Mouse (Mus musculus): ENCODE results near the gene Spsb1. TPM values are rescaled to one million over a fixed set of nuclear protein-coding genes. Genes with fewer than 3 reads are reported as not detected.

Spsb1 gene
- polyA plus RNA-seq, 1 experiment from 2014 or later, result 7.7 TPM

GRCm38 (mm10) chr4:149947396-149947795 lies 7.4 kb downstream of the Spsb1 start:
- no peak overlapping the region for H3K4me2 ChIP-seq
- ATAC-seq (ENCODE audit: low FRiP score), result no peak
- 80% methylated on average over 5 of the region's 5 CpGs for WGBS
- no peaks in the 10 kb centered on the region for H3K9me3 ChIP-seq (replicated peaks)
- H3K9ac ChIP-seq (replicated peaks), result no peak overlapping the region
- H3K27me3 ChIP-seq (replicated peaks), result no peaks in the 10 kb centered on the region
- no peaks in the 10 kb centered on the region for H3K36me3 ChIP-seq
- H3K27ac ChIP-seq (replicated peaks), result no peak overlapping the region
- H3K4me1 ChIP-seq, result peaks cover 59% of the 10 kb centered on the region
- H3K4me3 ChIP-seq (replicated peaks), result no peak overlapping the region

GRCm38 (mm10) chr4:149945194-149945593 lies 9.6 kb downstream of the Spsb1 start:
- Histone ChIP-seq H3K36me3 (no peaks in the 10 kb centered on the region), H3K9ac (replicated peaks) (no peak overlapping the region), H3K9me3 (replicated peaks) (no peaks in the 10 kb centered on the region), H3K27me3 (replicated peaks) (no peaks in the 10 kb centered on the region), H3K4me1 (peaks cover 55% of the 10 kb centered on the region), H3K4me3 (replicated peaks) (no peak overlapping the region), H3K4me2 (peak overlapping the region; percentile 11; the same call in 1 of the 2 replicates), H3K27ac (replicated peaks) (no peak overlapping the region; the same call in 1 of the 2 replicates)
- peak; percentile 26; the same call in 1 of the 2 replicates for ATAC-seq (ENCODE audit: low FRiP score)
- 24% methylated on average over 9 of the region's 9 CpGs for WGBS

- Histone ChIP-seq H3K4me3 (replicated peaks) (no peak overlapping the region), H3K9me3 (replicated peaks) (no peaks in the 10 kb centered on the region), H3K27ac (replicated peaks) (no peak overlapping the region), H3K36me3 (no peaks in the 10 kb centered on the region), H3K9ac (replicated peaks) (no peak overlapping the region), H3K27me3 (replicated peaks) (no peaks in the 10 kb centered on the region), H3K4me2 (no peak overlapping the region), H3K4me1 (peaks cover 46% of the 10 kb centered on the region)
- 27% methylated on average over 12 of the region's 12 CpGs for WGBS
- ATAC-seq (ENCODE audit: low FRiP score), result no peak
Observed at GRCm38 (mm10) chr4:149944214-149944613, 10.6 kb downstream of the Spsb1 start.

GRCm38 (mm10) chr4:149942831-149943741 lies 11.8 kb downstream of the Spsb1 start:
- ATAC-seq (ENCODE audit: low FRiP score), result no peak
- WGBS, result 45% methylated on average over 10 of the region's 10 CpGs
- Histone ChIP-seq H3K9me3 (replicated peaks) (no peaks in the 10 kb centered on the region), H3K27ac (replicated peaks) (no peak overlapping the region), H3K4me1 (peaks cover 45% of the 10 kb centered on the region), H3K9ac (replicated peaks) (no peak overlapping the region), H3K4me3 (replicated peaks) (no peak overlapping the region), H3K36me3 (no peaks in the 10 kb centered on the region), H3K4me2 (no peak overlapping the region), H3K27me3 (replicated peaks) (no peaks in the 10 kb centered on the region)

- 84% methylated on average over 17 of the region's 18 CpGs for WGBS
- Histone ChIP-seq H3K4me1 (peaks cover 41% of the 10 kb centered on the region), H3K27ac (replicated peaks) (no peak overlapping the region), H3K9ac (replicated peaks) (no peak overlapping the region), H3K36me3 (no peaks in the 10 kb centered on the region), H3K9me3 (replicated peaks) (no peaks in the 10 kb centered on the region), H3K27me3 (replicated peaks) (no peaks in the 10 kb centered on the region), H3K4me2 (no peak overlapping the region), H3K4me3 (replicated peaks) (no peak overlapping the region)
- ATAC-seq (ENCODE audit: low FRiP score), result no peak
Observed at GRCm38 (mm10) chr4:149941067-149941755, 13.6 kb downstream of the Spsb1 start.

DNA sequence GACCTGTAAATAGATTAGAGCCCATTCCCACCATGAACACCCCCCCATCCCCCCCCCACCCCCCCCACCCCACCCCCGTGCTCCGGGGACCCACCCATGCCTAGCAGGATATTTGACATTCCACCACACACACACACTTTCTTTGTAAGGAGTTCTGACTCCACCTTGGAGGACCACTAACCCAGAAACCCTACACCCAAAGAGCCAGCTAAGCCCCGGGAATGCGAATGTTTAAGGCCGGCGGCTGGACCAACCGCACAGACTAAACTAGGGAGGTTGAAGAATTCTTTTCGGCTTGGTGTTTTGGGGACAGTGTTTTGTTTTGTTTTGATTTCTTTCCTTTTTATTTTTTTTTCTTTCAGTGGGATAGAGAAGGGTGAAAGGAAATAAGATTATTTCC lies 16.1 kb downstream of the Spsb1 start:
- no peak overlapping the region for H3K9ac ChIP-seq (replicated peaks)
- H3K4me1 ChIP-seq, result peaks cover 16% of the 10 kb centered on the region
- H3K27ac ChIP-seq (replicated peaks), result no peak overlapping the region
- 75% methylated on average over 8 of the region's 8 CpGs for WGBS
- H3K4me2 ChIP-seq, result no peak overlapping the region
- H3K27me3 ChIP-seq (replicated peaks), result no peaks in the 10 kb centered on the region
- H3K36me3 ChIP-seq, result no peaks in the 10 kb centered on the region
- no peaks in the 10 kb centered on the region for H3K9me3 ChIP-seq (replicated peaks)
- H3K4me3 ChIP-seq (replicated peaks), result no peak overlapping the region
- ATAC-seq (ENCODE audit: low FRiP score), result no peak

DNA sequence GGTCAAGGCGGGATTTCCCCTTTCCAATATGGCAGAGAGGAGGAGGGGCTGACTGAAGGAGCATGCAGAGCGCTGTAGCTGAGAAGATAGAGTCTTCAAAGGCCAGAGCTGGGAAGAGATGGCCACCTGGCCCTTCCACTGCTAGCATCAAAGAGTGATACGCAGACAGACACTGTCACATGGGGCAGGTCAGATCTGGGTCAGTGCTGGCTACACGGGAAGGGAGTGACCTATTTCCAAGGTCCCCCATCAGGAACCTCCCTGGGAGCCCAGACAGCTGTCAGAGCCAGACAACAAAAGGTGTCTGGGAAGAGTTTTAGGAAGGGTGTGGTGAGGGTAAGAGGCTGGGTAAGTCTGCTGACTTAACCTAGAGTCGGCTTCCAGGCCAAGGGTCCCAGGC lies 17.9 kb downstream of the Spsb1 start:
- Histone ChIP-seq H3K9me3 (replicated peaks) (no peaks in the 10 kb centered on the region), H3K36me3 (no peaks in the 10 kb centered on the region), H3K4me3 (replicated peaks) (no peak overlapping the region), H3K4me2 (no peak overlapping the region), H3K9ac (replicated peaks) (no peak overlapping the region), H3K27me3 (replicated peaks) (no peaks in the 10 kb centered on the region), H3K27ac (replicated peaks) (no peak overlapping the region), H3K4me1 (0 out of 2 replicates have a peak, but pooled peaks cover 4% of the 10 kb centered on the region)
- no peak for ATAC-seq (ENCODE audit: low FRiP score)
- WGBS, result 51% methylated on average over 5 of the region's 5 CpGs

- ATAC-seq (ENCODE audit: low FRiP score), result no peak
- H3K9me3 ChIP-seq (replicated peaks), result no peaks in the 10 kb centered on the region
- H3K9ac ChIP-seq (replicated peaks), result no peak overlapping the region
- 86% methylated on average over 6 of the region's 6 CpGs for WGBS
- H3K4me1 ChIP-seq, result 0 out of 2 replicates have a peak, but pooled peaks cover 4% of the 10 kb centered on the region
- H3K27ac ChIP-seq (replicated peaks), result no peak overlapping the region
- H3K4me2 ChIP-seq, result no peak overlapping the region
- H3K36me3 ChIP-seq, result no peaks in the 10 kb centered on the region
- H3K27me3 ChIP-seq (replicated peaks), result no peaks in the 10 kb centered on the region
- H3K4me3 ChIP-seq (replicated peaks), result no peak overlapping the region
Observed at GRCm38 (mm10) chr4:149935470-149935869, 19.4 kb downstream of the Spsb1 start.

DNA sequence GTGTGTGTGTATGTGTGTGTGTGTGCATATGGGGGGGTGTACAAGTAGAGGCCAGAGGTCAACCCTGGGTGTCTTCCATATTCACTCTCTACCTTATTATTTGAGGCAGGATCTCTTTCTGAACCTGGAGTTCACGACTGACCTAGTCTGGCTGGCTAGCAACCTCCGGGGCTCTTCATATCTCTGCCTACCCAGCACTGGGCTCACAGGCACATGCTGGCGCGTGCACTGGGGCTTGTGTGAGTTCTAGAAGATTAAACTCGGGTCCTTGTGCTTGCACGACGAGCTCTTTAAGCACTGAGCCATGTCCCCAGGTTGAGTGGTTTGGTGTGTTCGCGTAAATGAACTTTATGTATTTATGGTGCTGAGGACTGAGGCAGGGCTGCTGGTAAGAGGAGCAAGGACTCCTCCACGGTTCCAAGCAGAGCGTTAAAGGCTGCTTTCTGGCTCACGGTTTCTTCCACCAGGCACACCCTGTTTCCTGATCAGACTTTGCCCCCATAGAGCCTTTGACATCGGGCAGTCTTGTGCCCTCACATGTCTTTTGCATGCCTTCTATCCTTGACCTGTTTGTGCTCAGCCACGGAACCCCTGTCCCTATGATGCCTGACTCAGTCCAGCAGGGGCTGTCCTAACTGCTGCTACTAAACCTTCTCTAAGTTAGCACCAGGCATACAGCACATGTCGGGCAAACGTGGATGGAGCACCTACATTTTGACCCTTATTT lies 21.2 kb downstream of the Spsb1 start:
- Histone ChIP-seq H3K4me2 (no peak overlapping the region), H3K4me3 (replicated peaks) (no peak overlapping the region), H3K27me3 (replicated peaks) (no peaks in the 10 kb centered on the region), H3K9ac (replicated peaks) (no peak overlapping the region), H3K36me3 (no peaks in the 10 kb centered on the region), H3K9me3 (replicated peaks) (no peaks in the 10 kb centered on the region), H3K27ac (replicated peaks) (no peak overlapping the region), H3K4me1 (0 out of 2 replicates have a peak, but pooled peaks cover 4% of the 10 kb centered on the region)
- no peak for ATAC-seq (ENCODE audit: low FRiP score)
- WGBS, result 84% methylated on average over 16 of the region's 16 CpGs

- H3K9me3 ChIP-seq (replicated peaks), result no peaks in the 10 kb centered on the region
- 94% methylated on average over 7 of the region's 7 CpGs for WGBS
Observed at GRCm38 (mm10) chr4:149933025-149933424, 21.8 kb downstream of the Spsb1 start.

DNA sequence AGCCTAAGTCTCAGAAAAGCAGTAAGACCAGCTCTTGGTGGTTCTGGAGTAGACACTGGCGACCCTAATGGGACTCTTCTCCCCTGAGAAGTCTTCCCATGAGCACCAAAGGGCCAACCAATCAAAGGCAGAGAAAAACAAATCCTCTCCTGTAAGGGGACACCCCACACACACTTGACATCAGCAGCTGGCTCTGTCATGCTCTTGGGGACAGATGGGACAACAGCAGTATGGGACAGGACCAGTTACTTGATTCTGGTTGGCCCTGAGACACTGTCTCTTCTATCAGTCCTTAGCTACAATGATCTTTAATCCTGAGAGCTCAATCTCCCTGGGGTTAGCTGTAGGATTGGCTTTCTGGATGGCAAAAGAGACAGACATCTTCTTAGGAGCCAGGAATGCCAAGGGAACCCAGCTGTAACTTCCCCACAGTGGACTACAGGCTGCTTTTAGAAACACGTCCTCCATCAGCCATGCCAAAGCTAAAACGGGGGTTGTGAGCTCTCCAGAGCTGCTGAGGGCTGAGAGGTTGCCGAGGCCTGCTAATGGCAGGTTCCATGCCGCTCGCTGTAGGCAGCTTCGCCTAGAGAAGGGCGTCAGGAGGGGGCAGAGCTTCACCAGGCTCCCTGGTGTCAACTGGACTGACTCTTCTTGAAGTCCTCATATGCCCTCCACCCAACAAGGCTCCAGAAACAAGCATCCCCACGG lies 22.6 kb downstream of the Spsb1 start:
- ATAC-seq (ENCODE audit: low FRiP score), result no peak
- WGBS, result 89% methylated on average over 9 of the region's 9 CpGs
- H3K9me3 ChIP-seq (replicated peaks), result no peaks in the 10 kb centered on the region
- H3K4me3 ChIP-seq (replicated peaks), result no peak overlapping the region
- no peak overlapping the region for H3K9ac ChIP-seq (replicated peaks)
- H3K36me3 ChIP-seq, result no peaks in the 10 kb centered on the region
- no peak overlapping the region for H3K4me2 ChIP-seq
- no peak overlapping the region for H3K27ac ChIP-seq (replicated peaks)
- H3K4me1 ChIP-seq, result 0 out of 2 replicates have a peak, but pooled peaks cover 4% of the 10 kb centered on the region
- no peaks in the 10 kb centered on the region for H3K27me3 ChIP-seq (replicated peaks)

More at GRCm38 (mm10) chr4:149933025-149933424, 21.8 kb downstream of the Spsb1 start:
- no peak overlapping the region for H3K4me3 ChIP-seq (replicated peaks)
- ATAC-seq (ENCODE audit: low FRiP score), result no peak
- no peak overlapping the region for H3K4me2 ChIP-seq
- H3K36me3 ChIP-seq, result no peaks in the 10 kb centered on the region
- no peak overlapping the region for H3K27ac ChIP-seq (replicated peaks)
- no peak overlapping the region for H3K9ac ChIP-seq (replicated peaks)
- no peaks in the 10 kb centered on the region for H3K27me3 ChIP-seq (replicated peaks)
- H3K4me1 ChIP-seq, result 0 out of 2 replicates have a peak, but pooled peaks cover 4% of the 10 kb centered on the region

Data from neural tube, embryonic 15.5 days (tissue).